Mouse (Mus musculus) right cerebral cortex, adult 2 months (tissue): ENCODE data around the gene Zdhhc18.

Experiments used
- DNase-seq, 2 experiments: peaks; one replicate each; pipeline ENCODE4 v3.0.0; 2021 to 2022; ENCODE audit warnings: low spot score in 2 of 2

Zdhhc18 gene

DNA sequence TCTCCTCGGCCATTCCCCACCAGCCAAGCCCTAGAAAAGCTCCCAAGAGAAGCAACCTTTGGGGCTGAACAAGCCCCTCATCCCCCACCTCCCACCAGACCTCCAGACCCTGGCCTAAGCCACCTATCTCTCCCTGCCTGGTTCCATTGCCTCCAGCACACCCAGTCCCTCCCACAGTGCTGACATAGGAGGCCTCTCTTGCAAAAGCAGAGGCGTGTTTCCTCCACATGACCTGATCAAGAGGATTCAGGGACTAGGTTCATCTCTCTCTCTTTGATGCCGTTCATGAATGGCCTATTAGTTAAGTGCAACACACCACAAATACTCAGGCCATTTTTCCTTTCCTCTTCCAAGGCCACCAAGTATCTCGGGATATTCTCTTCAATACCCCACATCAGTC, 90.1 kb downstream of the Zdhhc18 start:
- no peak for DNase-seq

- DNase-seq: no peak
These were observed 92.8 kb downstream of the Zdhhc18 start for GRCm38 (mm10) chr4:133557041-133557717.
